Mouse (Mus musculus) neural tube, embryonic 14.5 days (tissue): Measurements from ENCODE around the gene Akap6. TPM values are rescaled to one million over a fixed set of nuclear protein-coding genes. Genes with fewer than 3 reads are reported as not detected.

ENCODE experiments used
- ATAC-seq: fragments of 200-750 bp; cut with Nextera tagmentation; 2 replicates; pipeline ENCODE4 v1.8.0; 2017; ENCODE audit warnings: low read depth, mild to moderate bottlenecking, moderate TSS enrichment, moderate library complexity
- H3K27ac ChIP-seq: fragments of 300-500 bp; sonication (generic); 2 replicates; pipeline ENCODE4 v1.5.1; 2014; ENCODE audit warnings: low read depth, mild to moderate bottlenecking, control low read depth, low read length, moderate library complexity, mixed read lengths
- H3K27me3 ChIP-seq: fragments of 300-500 bp; sonication (generic); 2 replicates; pipeline ENCODE4 v1.6.1; 2014; ENCODE audit warnings: low read length; ENCODE audit not compliant: control insufficient read depth, insufficient read depth
- H3K36me3 ChIP-seq: fragments of 300-500 bp; sonication (generic); 2 replicates; pipeline ENCODE4 v1.6.1; 2014; ENCODE audit warnings: low read length, mixed read lengths; ENCODE audit not compliant: control insufficient read depth, insufficient read depth
- H3K4me1 ChIP-seq: fragments of 300-500 bp; sonication (generic); 2 replicates; pipeline ENCODE4 v1.6.1; 2014; ENCODE audit warnings: low read length; ENCODE audit not compliant: control insufficient read depth, insufficient read depth
- H3K4me2 ChIP-seq: fragments of 300-500 bp; sonication (generic); 2 replicates; pipeline ENCODE4 v1.6.1; 2014; ENCODE audit warnings: mild to moderate bottlenecking, low read depth, low read length, control low read depth
- H3K4me3 ChIP-seq: fragments of 300-500 bp; sonication (generic); 2 replicates; pipeline ENCODE4 v1.5.1; 2014; ENCODE audit warnings: low read depth, low read length, control low read depth, mixed read lengths
- H3K9ac ChIP-seq: fragments of 300-500 bp; sonication (generic); replicated peaks from 2 replicates; pipeline ENCODE4 v1.6.1; 2014; ENCODE audit warnings: low read depth, mild to moderate bottlenecking, control low read depth, low read length, mixed read lengths
- H3K9me3 ChIP-seq: fragments of 300-500 bp; sonication (generic); 2 replicates; pipeline ENCODE4 v1.6.1; 2016; ENCODE audit warnings: low read length; ENCODE audit not compliant: control insufficient read depth
- WGBS: fragments of 180-500 bp; shearing (Covaris S2); extraction: QIAGEN DNeasy Blood & Tissue Kit; methylation state at CpG from one replicate; pipeline ENCODE4 v1.1.7; 2014; 5-methylcytosine and 5-hydroxymethylcytosine counted together
- polyA plus RNA-seq: library from polyadenylated mRNA; unstranded; fragments of >200 nt; fragmentation: Nextera tagmentation; extraction: Ambion mirVana; gene quantifications from 2 replicates; pipeline ENCODE4 v1.2.1, GENCODE M21; 2014

The Akap6 gene
- polyA plus RNA-seq, 1 experiment from 2014 or later, result 44.0 TPM

- Histone ChIP-seq H3K9me3 (no peaks in the 10 kb centered on the region), H3K4me1 (peaks cover 21% of the 10 kb centered on the region), H3K4me3 (no peak overlapping the region), H3K27ac (peak overlapping the region; percentile 63), H3K36me3 (no peaks in the 10 kb centered on the region), H3K4me2 (no peak overlapping the region), H3K9ac (no peak overlapping the region), H3K27me3 (no peaks in the 10 kb centered on the region)
- WGBS, result 49% methylated on average over 7 of the region's 7 CpGs
- ATAC-seq, result no peak; the same call in 1 of the 2 replicates
These were observed 424.9 kb downstream of the Akap6 start for GRCm38 (mm10) chr12:53124131-53124530.

DNA sequence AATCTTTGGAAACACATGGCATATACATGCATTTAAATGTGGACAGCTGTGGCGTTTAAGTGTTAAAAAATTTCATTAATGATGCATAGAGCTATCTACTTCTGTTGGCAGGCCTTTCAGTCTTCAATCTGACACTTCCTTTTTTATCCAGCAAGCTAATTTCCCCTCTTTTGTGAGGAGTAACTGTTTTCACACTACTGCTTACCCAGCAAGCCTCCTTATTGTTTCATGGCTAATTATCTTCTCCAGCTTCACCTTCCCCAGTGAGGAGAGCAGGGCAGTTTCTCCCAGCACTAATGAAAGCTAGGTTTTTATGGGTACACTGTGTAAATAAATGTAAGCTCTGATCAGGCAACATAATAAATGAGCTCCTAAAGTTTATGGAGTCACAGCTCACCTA, 425.5 kb downstream of the Akap6 start:
- WGBS, result 24% methylated on average over 1 of the region's 1 CpGs
- H3K4me2 ChIP-seq, result no peak overlapping the region
- peaks cover 17% of the 10 kb centered on the region for H3K4me1 ChIP-seq
- H3K27me3 ChIP-seq, result no peaks in the 10 kb centered on the region
- H3K9me3 ChIP-seq, result no peaks in the 10 kb centered on the region
- peak overlapping the region; percentile 63 for H3K27ac ChIP-seq
- no peaks in the 10 kb centered on the region for H3K36me3 ChIP-seq
- no peak overlapping the region for H3K9ac ChIP-seq
- ATAC-seq, result peak; percentile 72; the same call in 1 of the 2 replicates
- H3K4me3 ChIP-seq, result no peak overlapping the region

GRCm38 (mm10) chr12:53125286-53125685, 426.1 kb downstream of the Akap6 start:
- Histone ChIP-seq H3K27ac (peak overlapping the region; percentile 57), H3K27me3 (no peaks in the 10 kb centered on the region), H3K9me3 (no peaks in the 10 kb centered on the region), H3K4me3 (no peak overlapping the region), H3K4me2 (no peak overlapping the region), H3K36me3 (no peaks in the 10 kb centered on the region), H3K9ac (no peak overlapping the region), H3K4me1 (peaks cover 17% of the 10 kb centered on the region)
- peak; percentile 28; the same call in 1 of the 2 replicates for ATAC-seq
- 44% methylated on average over 4 of the region's 4 CpGs for WGBS

- WGBS, result 75% methylated on average over 2 of the region's 2 CpGs
- H3K4me1 ChIP-seq, result no peaks in the 10 kb centered on the region
- no peak overlapping the region for H3K9ac ChIP-seq
- ATAC-seq, result no peak
- no peaks in the 10 kb centered on the region for H3K27me3 ChIP-seq
- no peak overlapping the region for H3K27ac ChIP-seq
- no peak overlapping the region for H3K4me3 ChIP-seq
- H3K9me3 ChIP-seq, result no peaks in the 10 kb centered on the region
- H3K4me2 ChIP-seq, result no peak overlapping the region
- H3K36me3 ChIP-seq, result no peaks in the 10 kb centered on the region
These were observed 435.0 kb downstream of the Akap6 start for GRCm38 (mm10) chr12:53134196-53134595.

- no peaks in the 10 kb centered on the region for H3K27me3 ChIP-seq
- H3K27ac ChIP-seq, result no peak overlapping the region
- H3K9ac ChIP-seq, result no peak overlapping the region
- no peak overlapping the region for H3K4me3 ChIP-seq
- H3K4me1 ChIP-seq, result no peaks in the 10 kb centered on the region
- no peak overlapping the region for H3K4me2 ChIP-seq
- H3K36me3 ChIP-seq, result peaks cover 6% of the 10 kb centered on the region; the same call in 1 of the 2 replicates
- no peaks in the 10 kb centered on the region for H3K9me3 ChIP-seq
- 91% methylated on average over 3 of the region's 3 CpGs for WGBS
- no peak for ATAC-seq
These were observed 438.1 kb downstream of the Akap6 start for GRCm38 (mm10) chr12:53137331-53137730.

- no peak overlapping the region for H3K4me3 ChIP-seq
- no peaks in the 10 kb centered on the region for H3K27me3 ChIP-seq
- H3K4me2 ChIP-seq, result no peak overlapping the region
- ATAC-seq, result no peak
- no peaks in the 10 kb centered on the region for H3K9me3 ChIP-seq
- peaks cover 11% of the 10 kb centered on the region; the same call in 1 of the 2 replicates for H3K36me3 ChIP-seq
- 37% methylated on average over 6 of the region's 6 CpGs for WGBS
- no peak overlapping the region for H3K27ac ChIP-seq
- H3K4me1 ChIP-seq, result 0 out of 2 replicates have a peak, but pooled peaks cover 2% of the 10 kb centered on the region
- H3K9ac ChIP-seq, result no peak overlapping the region
These were observed 445.0 kb downstream of the Akap6 start for GRCm38 (mm10) chr12:53144122-53144695.

GRCm38 (mm10) chr12:53144760-53145159, 445.6 kb downstream of the Akap6 start:
- Histone ChIP-seq H3K9ac (no peak overlapping the region), H3K9me3 (no peaks in the 10 kb centered on the region), H3K4me3 (no peak overlapping the region), H3K36me3 (peaks cover 11% of the 10 kb centered on the region; the same call in 1 of the 2 replicates), H3K27ac (no peak overlapping the region), H3K27me3 (no peaks in the 10 kb centered on the region), H3K4me1 (0 out of 2 replicates have a peak, but pooled peaks cover 2% of the 10 kb centered on the region), H3K4me2 (no peak overlapping the region)
- ATAC-seq, result no peak
- WGBS, result 96% methylated on average over 10 of the region's 10 CpGs

- WGBS, result 64% methylated on average over 4 of the region's 4 CpGs
- H3K4me2 ChIP-seq, result no peak overlapping the region
- H3K4me3 ChIP-seq, result no peak overlapping the region
- H3K27me3 ChIP-seq, result no peaks in the 10 kb centered on the region
- peaks cover 11% of the 10 kb centered on the region; the same call in 1 of the 2 replicates for H3K36me3 ChIP-seq
- no peak overlapping the region for H3K27ac ChIP-seq
- ATAC-seq, result no peak
- no peak overlapping the region for H3K9ac ChIP-seq
- 0 out of 2 replicates have a peak, but pooled peaks cover 2% of the 10 kb centered on the region for H3K4me1 ChIP-seq
- no peaks in the 10 kb centered on the region for H3K9me3 ChIP-seq
These were observed 446.3 kb downstream of the Akap6 start for GRCm38 (mm10) chr12:53145516-53145915.

- Histone ChIP-seq H3K27me3 (no peaks in the 10 kb centered on the region), H3K27ac (no peak overlapping the region), H3K4me2 (no peak overlapping the region), H3K4me3 (no peak overlapping the region), H3K4me1 (0 out of 2 replicates have a peak, but pooled peaks cover 2% of the 10 kb centered on the region), H3K9ac (no peak overlapping the region), H3K9me3 (no peaks in the 10 kb centered on the region), H3K36me3 (peaks cover 11% of the 10 kb centered on the region; the same call in 1 of the 2 replicates)
- WGBS, result 49% methylated on average over 11 of the region's 11 CpGs
- ATAC-seq, result peak; percentile 65; the same call in 1 of the 2 replicates
These were observed 447.4 kb downstream of the Akap6 start for GRCm38 (mm10) chr12:53146460-53147050.
